Mouse (Mus musculus): ENCODE data around the gene Fndc3b. TPM values are rescaled to one million over a fixed set of nuclear protein-coding genes. Genes with fewer than 3 reads are reported as not detected.

Fndc3b gene
- total RNA-seq, 2 experiments from 2014 or later = 18.9 to 26.2 TPM

GRCm38 (mm10) chr3:27562476-27562875 is 148.6 kb downstream of the Fndc3b start:
- Histone ChIP-seq H3K27ac (no peak overlapping the region), H3K4me3 (no peak overlapping the region)
- no peak for DNase-seq (ENCODE audit: low spot score in 2 of 2)
- no peak for TF ChIP-seq CTCF (conservative IDR thresholded peaks at IDR 0.05)

- TF ChIP-seq CTCF (conservative IDR thresholded peaks at IDR 0.05) = no peak
- peak in 1 of 2 experiments; percentile 20 for DNase-seq (ENCODE audit: low spot score in 2 of 2)
- Histone ChIP-seq H3K4me3 (no peak overlapping the region), H3K27ac (no peak overlapping the region)
These were observed 149.2 kb downstream of the Fndc3b start for GRCm38 (mm10) chr3:27561921-27562320.

- no peak overlapping the region for H3K27ac ChIP-seq
- no peak for DNase-seq (ENCODE audit: low spot score in 2 of 2)
- H3K4me3 ChIP-seq = no peak overlapping the region
- TF ChIP-seq CTCF (conservative IDR thresholded peaks at IDR 0.05) = no peak
These were observed 151.8 kb downstream of the Fndc3b start for GRCm38 (mm10) chr3:27559316-27559715.

- no peak overlapping the region for H3K4me3 ChIP-seq
- no peak for DNase-seq (ENCODE audit: low spot score in 2 of 2)
- no peak overlapping the region for H3K27ac ChIP-seq
- TF ChIP-seq CTCF (conservative IDR thresholded peaks at IDR 0.05) = no peak
These were observed 153.8 kb downstream of the Fndc3b start for GRCm38 (mm10) chr3:27557100-27558004.

GRCm38 (mm10) chr3:27555401-27555940 is 155.6 kb downstream of the Fndc3b start:
- Histone ChIP-seq H3K4me3 (no peak overlapping the region), H3K27ac (no peak overlapping the region)
- no peak for TF ChIP-seq CTCF (conservative IDR thresholded peaks at IDR 0.05)
- peak in 1 of 2 experiments; percentile 47 for DNase-seq (ENCODE audit: low spot score in 2 of 2)

- no peak for TF ChIP-seq CTCF (conservative IDR thresholded peaks at IDR 0.05)
- DNase-seq (ENCODE audit: low spot score in 2 of 2) = no peak
- Histone ChIP-seq H3K27ac (no peak overlapping the region), H3K4me3 (no peak overlapping the region)
These were observed 156.8 kb downstream of the Fndc3b start for GRCm38 (mm10) chr3:27554325-27554724.

GRCm38 (mm10) chr3:27553781-27554180 is 157.3 kb downstream of the Fndc3b start:
- H3K4me3 ChIP-seq = no peak overlapping the region
- TF ChIP-seq CTCF (conservative IDR thresholded peaks at IDR 0.05) = no peak
- no peak for DNase-seq (ENCODE audit: low spot score in 2 of 2)
- H3K27ac ChIP-seq = no peak overlapping the region

- DNase-seq (ENCODE audit: low spot score in 2 of 2) = no peak
These were observed 160.1 kb downstream of the Fndc3b start for GRCm38 (mm10) chr3:27551005-27551404.

GRCm38 (mm10) chr3:27550409-27550808 is 160.7 kb downstream of the Fndc3b start:
- no peak for DNase-seq (ENCODE audit: low spot score in 2 of 2)
- Histone ChIP-seq H3K27ac (no peak overlapping the region), H3K4me3 (no peak overlapping the region)
- TF ChIP-seq CTCF (conservative IDR thresholded peaks at IDR 0.05) = peak; percentile 68

More at GRCm38 (mm10) chr3:27551005-27551404, 160.1 kb downstream of the Fndc3b start:
- TF ChIP-seq CTCF (conservative IDR thresholded peaks at IDR 0.05) = no peak
- Histone ChIP-seq H3K4me3 (no peak overlapping the region), H3K27ac (no peak overlapping the region)

GRCm38 (mm10) chr3:27545651-27546050 is 165.5 kb downstream of the Fndc3b start:
- no peak for DNase-seq (ENCODE audit: low spot score in 2 of 2)
- Histone ChIP-seq H3K27ac (no peak overlapping the region), H3K4me3 (no peak overlapping the region)
- no peak for TF ChIP-seq CTCF (conservative IDR thresholded peaks at IDR 0.05)

GRCm38 (mm10) chr3:27544061-27544460 is 167.0 kb downstream of the Fndc3b start:
- TF ChIP-seq CTCF (conservative IDR thresholded peaks at IDR 0.05) = no peak
- DNase-seq (ENCODE audit: low spot score in 2 of 2) = no peak
- H3K27ac ChIP-seq = no peak overlapping the region
- no peak overlapping the region for H3K4me3 ChIP-seq

- Histone ChIP-seq H3K27ac (no peak overlapping the region), H3K4me3 (no peak overlapping the region)
- no peak for TF ChIP-seq CTCF (conservative IDR thresholded peaks at IDR 0.05)
- no peak for DNase-seq (ENCODE audit: low spot score in 2 of 2)
These were observed 169.3 kb downstream of the Fndc3b start for GRCm38 (mm10) chr3:27541841-27542240.

- Histone ChIP-seq H3K27ac (no peak overlapping the region), H3K4me3 (no peak overlapping the region)
- TF ChIP-seq CTCF (conservative IDR thresholded peaks at IDR 0.05) = no peak
- DNase-seq (ENCODE audit: low spot score in 2 of 2) = no peak
These were observed 169.9 kb downstream of the Fndc3b start for GRCm38 (mm10) chr3:27541181-27541580.

- TF ChIP-seq CTCF (conservative IDR thresholded peaks at IDR 0.05) = no peak
- DNase-seq (ENCODE audit: low spot score in 2 of 2) = no peak
- Histone ChIP-seq H3K27ac (no peak overlapping the region), H3K4me3 (no peak overlapping the region)
These were observed 176.9 kb downstream of the Fndc3b start for GRCm38 (mm10) chr3:27534208-27534607.
